Mouse (Mus musculus): ENCODE results near the gene Ppp6r2.

The Ppp6r2 gene

GRCm38 (mm10) chr15:89210915-89211715 is at the start of gene Ppp6r2:
Gene Ppp6r2, plus strand, starts transcription at chr15:89211553.
- peak; percentile 94 to 95 for DNase-seq

GRCm38 (mm10) chr15:89165478-89165877 is 45.9 kb upstream of the Ppp6r2 start:
- no peak for DNase-seq

- peak; percentile 60 to 65 for DNase-seq
Measured at GRCm38 (mm10) chr15:89168922-89169321, 42.4 kb upstream of the Ppp6r2 start.

GRCm38 (mm10) chr15:89169431-89169830 is 41.9 kb upstream of the Ppp6r2 start:
- peak; percentile 83 to 85 for DNase-seq

- no peak for DNase-seq
Measured at GRCm38 (mm10) chr15:89170102-89170501, 41.3 kb upstream of the Ppp6r2 start.

- peak in 1 of 2 experiments; percentile 20 for DNase-seq
Measured at GRCm38 (mm10) chr15:89171526-89172051, 39.8 kb upstream of the Ppp6r2 start.

GRCm38 (mm10) chr15:89172276-89172935 is 38.9 kb upstream of the Ppp6r2 start:
- DNase-seq = peak in 1 of 2 experiments; percentile 53

- peak; percentile 74 to 78 for DNase-seq
Measured at GRCm38 (mm10) chr15:89173024-89173905, 38.1 kb upstream of the Ppp6r2 start.

GRCm38 (mm10) chr15:89173906-89174214 is 37.5 kb upstream of the Ppp6r2 start:
- DNase-seq = peak; percentile 75 to 77

- DNase-seq = peak; percentile 71 to 73
Measured at GRCm38 (mm10) chr15:89174889-89175339, 36.4 kb upstream of the Ppp6r2 start.

- DNase-seq = peak in 1 of 2 experiments; percentile 17
Measured at GRCm38 (mm10) chr15:89175411-89176155, 35.8 kb upstream of the Ppp6r2 start.

- DNase-seq = peak; percentile 83 to 88
Measured at GRCm38 (mm10) chr15:89177121-89177520, 34.2 kb upstream of the Ppp6r2 start.

GRCm38 (mm10) chr15:89177576-89178259 is 33.6 kb upstream of the Ppp6r2 start:
- peak; percentile 34 to 45 for DNase-seq

- DNase-seq = peak; percentile 93 to 96
Measured at GRCm38 (mm10) chr15:89178260-89178860, 33.0 kb upstream of the Ppp6r2 start.

- peak; percentile 84 for DNase-seq
Measured at GRCm38 (mm10) chr15:89178954-89179629, 32.3 kb upstream of the Ppp6r2 start.

GRCm38 (mm10) chr15:89179630-89179964 is 31.8 kb upstream of the Ppp6r2 start:
- peak in 1 of 2 experiments; percentile 26 for DNase-seq

GRCm38 (mm10) chr15:89180081-89180541 is 31.2 kb upstream of the Ppp6r2 start:
- peak in 1 of 2 experiments; percentile 68 for DNase-seq

GRCm38 (mm10) chr15:89180571-89181229 is 30.7 kb upstream of the Ppp6r2 start, which contains the start of gene Plxnb2:
Gene Plxnb2, minus strand, starts transcription at chr15:89180788.
- peak; percentile 87 to 93 for DNase-seq

GRCm38 (mm10) chr15:89181561-89182270 is 29.6 kb upstream of the Ppp6r2 start:
- DNase-seq = peak; percentile 52 to 53
